Mouse (Mus musculus): ENCODE data around the gene Galntl6.

GRCm38 (mm10) chr8:57893360-57893759 is 1019.1 kb downstream of the Galntl6 start:
- TF ChIP-seq NANOG (IDR thresholded peaks at IDR 0.05; ENCODE audit: borderline replicate concordance, low read length): no peak
- TF ChIP-seq CTCF (conservative IDR thresholded peaks at IDR 0.05; ENCODE audit: low read length): no peak

Measured in E14TG2a.4 (cell line).